Mouse (Mus musculus) cerebellum, postnatal 10 days (tissue): ENCODE data around the gene Ndufaf2.

Experiments used
- DNase-seq, 2 experiments: peaks; one replicate each; pipeline ENCODE4 v3.0.0; 2021; ENCODE audit warnings: mixed read lengths in 2 of 2

Gene Ndufaf2

GRCm38 (mm10) chr13:108025802-108026201 is 132.6 kb downstream of the Ndufaf2 start:
- no peak for DNase-seq

GRCm38 (mm10) chr13:108017349-108017748 is 141.1 kb downstream of the Ndufaf2 start:
- DNase-seq = no peak

GRCm38 (mm10) chr13:108015166-108015565 is 143.3 kb downstream of the Ndufaf2 start:
- no peak for DNase-seq

GRCm38 (mm10) chr13:108013839-108014238 is 144.6 kb downstream of the Ndufaf2 start:
- DNase-seq = no peak

- DNase-seq = no peak
Measured at GRCm38 (mm10) chr13:108013110-108013509, 145.3 kb downstream of the Ndufaf2 start.

GRCm38 (mm10) chr13:108007861-108008260 is 150.6 kb downstream of the Ndufaf2 start:
- DNase-seq = no peak

- DNase-seq = no peak
Measured at GRCm38 (mm10) chr13:107996301-107996700, 162.1 kb downstream of the Ndufaf2 start.

GRCm38 (mm10) chr13:107995211-107995610 is 163.2 kb downstream of the Ndufaf2 start:
- no peak for DNase-seq

- DNase-seq = no peak
Measured at GRCm38 (mm10) chr13:107992573-107992972, 165.8 kb downstream of the Ndufaf2 start.

- no peak for DNase-seq
Measured at GRCm38 (mm10) chr13:107984641-107985040, 173.8 kb downstream of the Ndufaf2 start.

- DNase-seq = no peak
Measured at GRCm38 (mm10) chr13:107984186-107984585, 174.2 kb downstream of the Ndufaf2 start.

- DNase-seq = no peak
Measured at GRCm38 (mm10) chr13:107983231-107983847, 175.1 kb downstream of the Ndufaf2 start.

- DNase-seq = no peak
Measured at GRCm38 (mm10) chr13:107979461-107979860, 179.0 kb downstream of the Ndufaf2 start.

- no peak for DNase-seq
Measured at GRCm38 (mm10) chr13:107976886-107977656, 181.4 kb downstream of the Ndufaf2 start.

- DNase-seq = no peak
Measured at GRCm38 (mm10) chr13:107972451-107972850, 186.0 kb downstream of the Ndufaf2 start.

GRCm38 (mm10) chr13:107971868-107972267 is 186.6 kb downstream of the Ndufaf2 start:
- peak; percentile 34 to 54 for DNase-seq

GRCm38 (mm10) chr13:107970422-107971142 is 187.8 kb downstream of the Ndufaf2 start:
- peak; percentile 67 to 69 for DNase-seq

GRCm38 (mm10) chr13:107969961-107970391 is 188.4 kb downstream of the Ndufaf2 start:
- peak; percentile 48 to 50 for DNase-seq

- no peak for DNase-seq
Measured at GRCm38 (mm10) chr13:107964616-107965015, 193.8 kb downstream of the Ndufaf2 start.

GRCm38 (mm10) chr13:107963471-107963870 is 195.0 kb downstream of the Ndufaf2 start:
- no peak for DNase-seq

GRCm38 (mm10) chr13:107962741-107963140 is 195.7 kb downstream of the Ndufaf2 start:
- DNase-seq = no peak

- DNase-seq = no peak
Measured at GRCm38 (mm10) chr13:107961972-107962371, 196.5 kb downstream of the Ndufaf2 start.

- DNase-seq = no peak
Measured at GRCm38 (mm10) chr13:107961501-107961900, 196.9 kb downstream of the Ndufaf2 start.

- peak; percentile 54 to 59 for DNase-seq
Measured at GRCm38 (mm10) chr13:107960549-107960948, 197.9 kb downstream of the Ndufaf2 start.
